Mouse (Mus musculus) gastrocnemius, adult 2 months (tissue): Measurements from ENCODE around the gene Zfp683. TPM values are rescaled to one million over a fixed set of nuclear protein-coding genes. Genes with fewer than 3 reads are reported as not detected.

Source experiments
- DNase-seq: peaks from one replicate; pipeline ENCODE4 v3.0.0; 2022
- H3K27ac ChIP-seq: fragments of 200-600 bp; 2 replicates; pipeline ENCODE4 v1.8.1; 2022; ENCODE audit warnings: mild to moderate bottlenecking
- H3K4me3 ChIP-seq: fragments of 200-600 bp; 2 replicates; pipeline ENCODE4 v1.8.1; 2022; ENCODE audit warnings: mild to moderate bottlenecking, moderate library complexity
- CTCF ChIP-seq: fragments of 200-600 bp; IDR thresholded peaks from 2 replicates; pipeline ENCODE4 v1.8.1; 2022; ENCODE audit warnings: antibody characterized with exemption, mild to moderate bottlenecking, moderate library complexity
- intact Hi-C: fragments of 180-260 bp; cut with DNase I; formaldehyde crosslinking; loops from one replicate; pipeline ENCODE4 v1.15.1; 2025
- total RNA-seq, 2 experiments: library from RNA; stranded (reverse); gene quantifications; 2 replicates each; pipeline ENCODE4 v1.2.3; 2021

The Zfp683 gene
- total RNA-seq, 2 experiments from 2014 or later, result not detected

GRCm38 (mm10) chr4:134087412-134087811 lies 33.8 kb downstream of the Zfp683 start:
- intact Hi-C loops, result loop anchor here (2.0 to 5.0 kb wide), 2 partner anchors 53 to 155 kb away; no protein-coding TSS in a partner anchor
- Histone ChIP-seq H3K4me3 (no peak overlapping the region), H3K27ac (no peak overlapping the region)
- peak; percentile 43 for DNase-seq
- peak; percentile 74 for TF ChIP-seq CTCF

GRCm38 (mm10) chr4:134089029-134089428 lies 35.4 kb downstream of the Zfp683 start:
- TF ChIP-seq CTCF, result no peak
- intact Hi-C loops, result loop anchor here (5.0 kb wide), 1 partner anchor 157 kb away; no protein-coding TSS in a partner anchor
- no peak for DNase-seq
- Histone ChIP-seq H3K4me3 (no peak overlapping the region), H3K27ac (no peak overlapping the region)

GRCm38 (mm10) chr4:134090521-134091224 lies 37.0 kb downstream of the Zfp683 start:
- no peak for TF ChIP-seq CTCF
- intact Hi-C loops, result no loop called here
- no peak overlapping the region for H3K4me3 ChIP-seq
- DNase-seq, result peak; percentile 5
- no peak overlapping the region for H3K27ac ChIP-seq

- intact Hi-C loops, result no loop called here
- Histone ChIP-seq H3K27ac (no peak overlapping the region), H3K4me3 (no peak overlapping the region)
- TF ChIP-seq CTCF, result no peak
- no peak for DNase-seq
These were observed 37.5 kb downstream of the Zfp683 start for GRCm38 (mm10) chr4:134091225-134091529.

- peak; percentile 69 for DNase-seq
- Histone ChIP-seq H3K4me3 (no peak overlapping the region), H3K27ac (no peak overlapping the region)
- TF ChIP-seq CTCF, result peak; percentile 81
- intact Hi-C loops, result no loop called here
These were observed 39.0 kb downstream of the Zfp683 start for GRCm38 (mm10) chr4:134092382-134093288.

GRCm38 (mm10) chr4:134094004-134094564 lies 40.4 kb downstream of the Zfp683 start:
- no peak for DNase-seq
- no peak overlapping the region for H3K4me3 ChIP-seq
- no peak for TF ChIP-seq CTCF
- intact Hi-C loops, result no loop called here
- no peak overlapping the region for H3K27ac ChIP-seq

- no peak for DNase-seq
- Histone ChIP-seq H3K27ac (no peak within 1 kb of the TSS), H3K4me3 (no peak within 1 kb of the TSS)
- no peak for TF ChIP-seq CTCF
- intact Hi-C loops, result no loop called here
These were observed 41.4 kb downstream of the Zfp683 start, which contains the start of gene Cd52 for GRCm38 (mm10) chr4:134094923-134095547. TSS of gene Cd52 (minus strand) at chr4:134095082.

GRCm38 (mm10) chr4:134096120-134096519 lies 42.5 kb downstream of the Zfp683 start:
- no peak overlapping the region for H3K4me3 ChIP-seq
- DNase-seq, result no peak
- no peak for TF ChIP-seq CTCF
- intact Hi-C loops, result no loop called here
- H3K27ac ChIP-seq, result no peak overlapping the region

- TF ChIP-seq CTCF, result no peak
- intact Hi-C loops, result no loop called here
- Histone ChIP-seq H3K27ac (no peak overlapping the region; the same call in 1 of the 2 replicates), H3K4me3 (no peak overlapping the region)
- DNase-seq, result no peak
These were observed 43.5 kb downstream of the Zfp683 start for GRCm38 (mm10) chr4:134097015-134097608.

- DNase-seq, result no peak
- no peak for TF ChIP-seq CTCF
- intact Hi-C loops, result no loop called here
- no peak overlapping the region for H3K4me3 ChIP-seq
- no peak overlapping the region for H3K27ac ChIP-seq
These were observed 45.0 kb downstream of the Zfp683 start for GRCm38 (mm10) chr4:134098628-134099027.

- Histone ChIP-seq H3K4me3 (no peak overlapping the region), H3K27ac (no peak overlapping the region)
- TF ChIP-seq CTCF, result no peak
- intact Hi-C loops, result no loop called here
- no peak for DNase-seq
These were observed 46.6 kb downstream of the Zfp683 start for GRCm38 (mm10) chr4:134100245-134100644.
